Mouse (Mus musculus) frontal cortex, adult 2 months (tissue): ENCODE results near the gene Zc3hc1. TPM values are rescaled to one million over a fixed set of nuclear protein-coding genes. Genes with fewer than 3 reads are reported as not detected.
"Not testable (repeated sequence)": the region's sequence is repeated elsewhere in the genome, so short reads cannot be mapped to it uniquely, and the experiment has no call there.

ENCODE experiments used
- DNase-seq, 2 experiments: peaks; one replicate each; pipeline ENCODE4 v3.0.0; 2022; ENCODE audit warnings: low spot score in 1 of 2; ENCODE audit errors: extremely low spot score in 1 of 2
- polyA plus RNA-seq: library from polyadenylated mRNA; depleted of rRNA; stranded (reverse); fragments of >200 nt; gene quantifications from 2 replicates; pipeline ENCODE4 v1.2.3, GENCODE M21; 2012; rRNA removed

The Zc3hc1 gene
- 24.4 and 25.4 TPM in 2 replicates for polyA plus RNA-seq

DNA sequence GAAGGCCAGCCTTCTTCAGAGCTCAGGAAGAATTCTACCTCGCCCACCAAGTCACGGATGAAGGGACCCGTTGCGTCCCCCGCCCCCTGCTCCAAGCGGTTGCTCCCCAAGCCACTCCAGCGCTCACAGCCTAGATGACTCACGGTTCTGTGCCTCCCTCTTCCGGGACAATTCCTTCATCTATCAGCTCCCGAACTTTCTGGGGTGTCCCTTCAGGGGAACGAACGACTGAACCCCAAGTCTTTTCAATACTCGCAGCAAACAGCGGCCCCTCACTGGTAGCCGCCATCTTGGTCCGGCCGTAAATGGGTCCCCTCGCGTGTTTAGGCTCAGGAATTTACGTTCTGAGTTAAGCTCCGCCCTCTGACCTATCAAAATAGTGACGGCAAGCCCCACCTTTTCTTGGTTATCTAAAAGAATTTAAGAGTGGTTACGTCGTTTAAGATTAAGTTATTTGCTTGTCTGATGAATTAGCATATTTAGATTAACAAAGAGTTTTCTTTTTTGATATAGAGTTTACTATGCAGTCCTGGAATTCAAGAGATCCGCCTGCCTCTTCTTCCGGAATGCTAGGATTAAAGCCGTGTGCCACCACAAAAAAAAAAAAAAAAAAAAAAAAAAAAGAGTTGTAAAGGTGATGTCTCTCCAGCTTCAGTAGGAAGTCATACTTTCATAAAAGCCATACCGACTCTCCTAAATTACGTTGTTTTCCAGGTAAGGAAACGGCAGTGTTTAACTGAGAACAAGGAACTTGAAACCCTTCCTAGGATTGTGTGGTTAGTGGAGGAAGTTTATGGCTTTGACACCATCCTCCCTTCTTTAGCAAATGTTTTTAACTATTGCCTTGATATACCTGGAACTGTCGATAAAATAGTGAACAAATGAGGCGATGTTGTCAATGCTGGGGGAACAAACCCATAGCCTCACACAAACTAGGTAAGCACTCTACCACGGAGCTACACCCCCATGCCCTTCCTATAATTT, at the start of gene Zc3hc1:
Gene Zc3hc1 (minus strand): TSS at position 315 of the 984 bp plus-strand sequence.
- peak; percentile 58 to 85 for DNase-seq

GRCm38 (mm10) chr6:30439576-30439975, 48.7 kb upstream of the Zc3hc1 start:
- no peak for DNase-seq

GRCm38 (mm10) chr6:30437054-30437453, 46.2 kb upstream of the Zc3hc1 start:
- no peak for DNase-seq

DNA sequence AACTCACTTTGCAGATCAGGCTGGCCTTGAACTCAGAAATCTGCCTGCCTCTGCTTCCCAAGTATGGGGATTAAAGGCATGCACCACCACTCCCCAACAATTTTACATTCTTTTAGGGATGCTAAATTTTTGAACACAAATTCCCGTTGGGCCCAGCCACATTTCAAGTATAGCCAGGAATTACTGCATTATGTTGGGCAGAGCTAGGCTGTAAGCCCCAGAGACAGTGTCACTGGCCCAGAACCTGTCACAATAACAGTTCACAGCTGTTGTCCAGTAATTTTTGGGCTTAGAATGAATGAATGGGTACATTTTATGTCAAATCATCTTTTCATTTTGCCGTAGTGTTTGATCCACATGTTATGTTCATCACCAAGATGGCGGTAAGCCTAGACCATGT, 45.6 kb upstream of the Zc3hc1 start:
- DNase-seq = no peak

GRCm38 (mm10) chr6:30432461-30433192, 41.8 kb upstream of the Zc3hc1 start:
- DNase-seq = peak in 1 of 2 experiments; percentile 36

GRCm38 (mm10) chr6:30416801-30417200, 26.0 kb upstream of the Zc3hc1 start:
- DNase-seq = no peak

DNA sequence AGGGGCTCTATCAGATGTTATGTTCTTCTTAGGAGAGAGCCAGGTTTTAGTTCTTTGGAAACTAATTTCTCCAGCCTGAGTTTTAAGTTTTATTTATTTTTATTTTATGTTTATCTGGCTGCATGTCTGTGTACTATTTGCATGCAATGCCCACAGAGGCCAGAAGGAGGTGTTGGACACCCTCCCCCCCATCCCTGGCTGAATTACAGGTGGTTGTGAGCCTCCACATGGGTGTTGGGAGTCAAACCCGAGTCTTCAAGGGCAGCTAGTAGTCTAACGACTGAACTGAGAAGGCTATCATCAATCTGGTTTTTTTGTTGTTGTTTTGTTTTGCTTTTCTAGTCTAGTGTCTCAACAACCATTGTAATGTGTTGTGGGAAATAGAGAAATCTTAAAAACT, 25.3 kb upstream of the Zc3hc1 start:
- no peak for DNase-seq

DNA sequence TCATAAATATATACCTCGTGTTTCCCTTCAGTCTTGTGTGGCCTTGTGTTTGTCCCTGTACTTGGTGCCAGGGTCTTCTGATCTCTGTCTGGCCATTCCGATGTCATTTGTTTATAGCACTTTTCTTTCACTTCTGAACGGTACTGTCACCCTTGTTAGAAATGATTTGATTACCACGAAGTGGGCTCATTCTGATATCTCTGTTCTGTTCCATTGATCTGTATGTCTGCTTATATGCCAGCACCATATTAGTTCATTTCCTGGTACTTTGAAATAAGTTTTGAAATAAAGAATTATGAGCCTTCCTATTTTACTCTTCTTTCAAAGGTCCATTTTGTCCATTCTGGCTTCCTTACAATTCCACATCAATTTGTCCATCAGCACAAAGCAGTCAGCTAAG, 20.5 kb upstream of the Zc3hc1 start:
- DNase-seq = no peak

GRCm38 (mm10) chr6:30409399-30410093, 18.7 kb upstream of the Zc3hc1 start:
- DNase-seq = no peak

- no peak for DNase-seq
Measured at GRCm38 (mm10) chr6:30408276-30408675, 17.4 kb upstream of the Zc3hc1 start.

- DNase-seq = no peak
Measured at GRCm38 (mm10) chr6:30404671-30405070, 13.8 kb upstream of the Zc3hc1 start.

DNA sequence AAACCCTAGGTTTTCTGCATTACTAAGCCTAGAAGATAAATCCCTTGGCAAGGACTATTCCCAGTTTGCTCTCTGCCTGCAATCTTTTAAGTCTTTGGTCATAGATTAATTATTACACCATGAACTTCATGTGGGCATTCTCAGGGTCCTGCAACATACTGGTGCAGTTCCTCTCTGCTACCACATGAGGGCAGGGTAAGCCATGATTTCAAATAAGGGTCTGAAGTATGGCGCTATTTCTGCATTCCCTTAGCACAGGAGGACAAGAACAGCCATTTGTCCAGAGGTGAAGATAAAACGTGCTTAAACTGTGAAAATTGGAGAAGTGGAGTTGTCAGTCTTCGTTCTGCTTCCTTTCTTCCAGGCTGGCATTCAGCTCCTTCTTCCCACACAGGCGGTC, 12.6 kb upstream of the Zc3hc1 start:
- peak; percentile 59 to 88 for DNase-seq

DNA sequence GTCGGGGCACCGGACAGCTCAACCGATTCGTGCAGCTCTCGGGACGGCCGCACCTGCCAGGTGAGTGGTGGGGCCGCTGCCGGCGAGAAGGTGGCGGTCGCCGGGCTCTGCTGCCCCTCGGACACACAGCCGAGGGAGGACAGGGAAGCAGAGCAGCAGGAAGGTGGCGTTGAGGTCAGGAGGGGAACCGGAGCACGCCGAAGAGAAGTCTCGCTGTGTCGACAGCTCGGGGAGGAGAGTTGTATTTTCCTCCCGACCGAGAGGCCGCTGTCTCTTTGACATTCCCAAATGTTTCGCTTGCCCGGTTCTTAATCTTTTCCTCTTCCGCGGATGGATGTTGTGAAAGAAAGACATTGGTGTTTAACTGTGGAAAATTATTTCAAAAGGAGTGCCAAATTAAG, 11.3 kb upstream of the Zc3hc1 start:
- peak in 1 of 2 experiments; percentile 23 for DNase-seq

DNA sequence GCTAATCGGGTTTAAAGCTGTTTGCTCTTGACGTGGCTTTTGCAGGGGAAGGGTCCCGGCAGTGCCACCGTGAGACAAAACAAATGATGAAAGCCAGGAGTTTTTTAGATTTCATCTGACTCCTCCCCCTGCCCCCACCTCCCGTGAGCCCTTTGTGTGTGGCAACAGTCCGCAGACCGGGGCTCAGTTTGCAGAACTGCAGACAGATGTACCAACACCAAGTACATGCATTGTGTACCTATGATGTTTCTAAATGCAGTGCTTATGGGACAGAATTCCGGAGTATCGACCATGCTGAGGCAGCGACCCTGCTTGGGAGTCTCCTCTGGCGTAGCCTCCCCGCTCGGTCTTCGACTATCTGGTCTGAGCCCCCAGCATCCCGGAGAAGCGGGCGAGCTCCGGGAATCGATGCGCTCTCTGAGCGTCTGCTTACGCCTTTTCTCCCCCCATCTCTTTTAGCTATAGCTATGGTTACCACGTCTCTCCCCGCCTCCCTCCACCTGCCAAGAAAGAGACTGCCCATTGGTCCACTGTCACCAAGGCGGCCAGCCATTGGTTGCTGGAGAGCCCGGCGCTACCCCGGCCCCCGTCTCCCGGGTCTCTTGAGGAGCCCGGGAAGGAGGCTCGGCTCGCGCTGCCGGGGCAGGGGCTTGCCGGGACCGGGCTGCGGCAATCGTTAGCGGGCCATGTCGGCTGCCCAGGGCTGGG, 10.6 kb upstream of the Zc3hc1 start, which contains the start of gene Klhdc10:
Gene Klhdc10 (plus strand): TSS at position 561 of the 708 bp plus-strand sequence.
- peak; percentile 99 to 100 for DNase-seq

- peak in 1 of 2 experiments; percentile 17 for DNase-seq
Measured at GRCm38 (mm10) chr6:30400716-30401115, 9.9 kb upstream of the Zc3hc1 start.

GRCm38 (mm10) chr6:30400146-30400545, 9.3 kb upstream of the Zc3hc1 start:
- DNase-seq = no peak

GRCm38 (mm10) chr6:30391996-30392395, 1.2 kb upstream of the Zc3hc1 start:
- no peak for DNase-seq

DNA sequence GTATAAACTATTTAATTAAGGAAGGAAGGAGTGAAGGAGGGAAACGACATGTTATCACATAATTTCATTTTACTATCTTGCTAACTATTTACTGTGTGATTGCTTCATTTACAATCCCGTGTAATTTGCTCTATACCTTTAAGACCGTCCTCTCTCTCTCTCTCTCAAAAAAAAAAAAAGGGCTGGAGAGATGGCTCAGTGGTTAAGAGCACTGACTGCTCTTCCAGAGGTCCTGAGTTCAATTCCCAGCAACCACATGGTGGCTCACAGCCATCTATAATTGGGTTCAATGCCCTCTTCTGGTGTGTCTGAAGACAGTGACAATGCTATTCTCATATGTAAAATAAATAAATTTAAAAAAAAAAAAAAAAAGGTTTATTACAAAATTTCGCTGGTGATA, 557 bp downstream of the Zc3hc1 start:
- not testable (repeated sequence) for DNase-seq

DNA sequence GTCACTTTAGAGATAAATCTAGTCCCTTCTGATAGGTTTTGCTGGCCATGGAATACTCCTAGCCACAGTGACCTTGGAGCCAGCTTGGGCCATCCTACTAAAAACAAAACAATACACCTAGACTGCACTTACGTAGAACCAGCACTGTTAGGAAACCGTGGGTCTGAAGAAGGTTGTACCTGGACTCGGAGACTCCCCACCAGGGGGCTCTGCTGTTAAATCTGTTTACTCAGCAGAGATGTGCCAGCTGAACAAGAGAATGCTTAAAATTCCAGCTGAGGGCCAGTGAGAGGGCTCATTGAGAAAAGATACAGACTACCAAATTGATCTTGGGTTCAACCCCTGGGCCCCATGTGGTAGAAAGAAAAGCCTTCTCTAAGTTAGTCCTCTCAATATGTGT, 9.7 kb downstream of the Zc3hc1 start:
- no peak for DNase-seq

DNA sequence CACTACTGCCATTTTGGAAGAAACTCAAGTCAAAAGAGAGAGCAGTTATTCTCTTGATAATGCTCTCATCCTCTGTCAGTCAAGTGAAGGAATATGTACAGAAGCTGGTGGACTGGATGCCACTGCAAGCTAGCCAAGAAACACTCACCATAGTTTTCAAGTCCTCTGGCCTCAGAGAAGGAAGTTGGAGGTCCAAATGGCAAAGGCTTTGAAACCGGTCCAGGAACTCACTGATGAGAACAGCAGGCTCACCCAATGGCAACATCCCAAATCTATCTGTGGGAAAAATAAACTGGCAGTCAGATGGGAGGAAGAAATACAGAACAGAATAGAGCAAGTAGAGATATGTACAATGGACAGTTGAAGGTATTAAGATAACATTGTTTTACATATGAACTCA, 15.0 kb downstream of the Zc3hc1 start:
- DNase-seq = no peak
